Mouse (Mus musculus): Measurements from ENCODE around the gene Dcst1.
A peak's percentile ranks its signal among the peaks of the same experiment; 100 is the strongest.

The Dcst1 gene

GRCm38 (mm10) chr3:89330948-89331347, 34.1 kb downstream of the Dcst1 start:
- no peak for DNase-seq

- no peak for DNase-seq
These were observed 34.7 kb downstream of the Dcst1 start for GRCm38 (mm10) chr3:89330346-89330745.

- DNase-seq, result no peak
These were observed 36.4 kb downstream of the Dcst1 start for GRCm38 (mm10) chr3:89328623-89329022.

GRCm38 (mm10) chr3:89327371-89327870, 37.6 kb downstream of the Dcst1 start:
- DNase-seq, result no peak

- DNase-seq, result no peak
These were observed 39.2 kb downstream of the Dcst1 start for GRCm38 (mm10) chr3:89325882-89326281.

- peak; percentile 43 to 60 for DNase-seq
These were observed 42.4 kb downstream of the Dcst1 start, which contains the start of gene Efna3 for GRCm38 (mm10) chr3:89322514-89323165. Efna3 (minus strand) TSS chr3:89322965.

- no peak for DNase-seq
These were observed 42.9 kb downstream of the Dcst1 start for GRCm38 (mm10) chr3:89322131-89322500.

DNA sequence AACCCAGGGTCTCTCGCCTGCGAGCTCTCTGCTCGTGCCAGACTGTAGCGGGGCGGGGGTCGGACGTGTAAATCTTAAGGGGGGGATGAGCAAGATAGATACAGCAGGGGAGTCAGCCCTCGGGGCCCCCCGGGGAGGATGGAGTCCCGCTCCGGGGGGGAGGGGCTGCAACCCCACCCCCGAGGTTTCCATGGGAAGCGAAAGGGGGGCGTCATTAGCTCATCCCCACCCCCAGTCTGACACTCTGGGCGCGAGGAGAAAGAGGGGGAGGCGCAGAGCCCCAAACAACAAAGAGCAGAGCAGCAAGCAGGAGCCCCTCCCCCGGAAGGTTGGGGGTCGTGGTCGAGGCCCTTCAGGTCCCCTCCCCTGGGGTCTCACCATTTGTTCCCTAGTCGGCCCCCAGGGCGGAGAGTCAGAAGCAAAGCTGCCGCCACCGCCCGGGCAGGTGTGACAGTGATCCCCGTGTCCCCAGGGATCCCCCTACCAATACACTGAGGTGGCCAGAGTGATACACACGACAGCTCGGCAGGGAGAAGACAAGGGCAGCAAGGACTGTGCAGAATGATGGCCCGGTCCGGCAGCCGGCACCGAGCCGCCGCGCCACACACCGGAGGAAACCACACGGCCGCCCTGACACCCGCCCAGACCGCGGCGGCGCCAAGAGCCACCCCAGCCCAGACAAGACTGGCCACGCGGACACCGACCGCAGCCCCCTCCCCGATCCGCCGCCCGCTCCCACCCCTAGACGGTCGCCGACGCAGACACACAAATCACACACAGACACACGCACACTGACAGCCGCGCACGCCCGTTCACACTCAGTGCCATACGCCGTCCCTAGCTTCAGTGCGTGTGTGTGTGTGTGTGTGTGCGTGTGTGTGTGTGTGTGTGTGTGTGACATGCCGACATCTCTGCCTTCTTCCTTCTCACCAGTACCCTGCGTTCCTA, 43.6 kb downstream of the Dcst1 start:
- peak in 1 of 2 experiments; percentile 37 for DNase-seq

GRCm38 (mm10) chr3:89320581-89321182, 44.4 kb downstream of the Dcst1 start:
- DNase-seq, result peak in 1 of 2 experiments; percentile 29

DNA sequence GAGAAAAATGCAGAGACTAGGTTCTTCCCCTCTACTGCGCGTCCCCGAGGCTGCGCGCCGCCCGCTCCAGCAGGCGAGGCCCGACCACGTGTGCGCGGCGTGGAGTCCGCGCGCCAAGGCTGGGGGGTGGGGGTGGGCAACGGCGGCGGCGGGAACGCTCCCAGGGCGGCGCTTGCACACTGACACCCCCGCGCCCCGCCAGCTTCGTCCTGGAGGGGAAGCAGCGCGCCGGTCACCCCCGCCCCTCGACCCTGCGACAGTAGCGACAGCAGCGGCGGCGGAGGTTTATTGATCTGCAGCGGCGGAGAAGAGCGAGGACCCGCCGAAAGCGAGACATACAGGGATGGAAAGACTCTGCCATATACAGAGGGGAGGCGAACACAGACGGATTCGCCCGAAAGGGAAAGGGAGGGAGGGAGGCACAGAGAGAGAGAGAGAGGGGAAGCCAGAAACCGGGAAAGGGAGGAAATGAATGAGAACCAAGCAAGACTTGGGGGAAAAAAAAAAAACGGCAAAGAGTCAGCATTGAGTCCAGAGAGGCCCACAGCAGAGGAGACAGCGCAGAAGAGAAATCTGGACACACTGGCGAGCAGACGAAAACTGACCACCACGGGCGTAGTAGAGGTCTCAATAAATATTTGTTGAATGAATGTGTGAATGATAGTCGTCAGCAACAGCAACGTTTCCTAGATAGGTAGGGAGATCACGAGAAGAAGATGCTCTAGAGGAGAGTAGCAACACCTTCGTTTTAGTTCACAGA, 45.3 kb downstream of the Dcst1 start:
- DNase-seq, result no peak

DNA sequence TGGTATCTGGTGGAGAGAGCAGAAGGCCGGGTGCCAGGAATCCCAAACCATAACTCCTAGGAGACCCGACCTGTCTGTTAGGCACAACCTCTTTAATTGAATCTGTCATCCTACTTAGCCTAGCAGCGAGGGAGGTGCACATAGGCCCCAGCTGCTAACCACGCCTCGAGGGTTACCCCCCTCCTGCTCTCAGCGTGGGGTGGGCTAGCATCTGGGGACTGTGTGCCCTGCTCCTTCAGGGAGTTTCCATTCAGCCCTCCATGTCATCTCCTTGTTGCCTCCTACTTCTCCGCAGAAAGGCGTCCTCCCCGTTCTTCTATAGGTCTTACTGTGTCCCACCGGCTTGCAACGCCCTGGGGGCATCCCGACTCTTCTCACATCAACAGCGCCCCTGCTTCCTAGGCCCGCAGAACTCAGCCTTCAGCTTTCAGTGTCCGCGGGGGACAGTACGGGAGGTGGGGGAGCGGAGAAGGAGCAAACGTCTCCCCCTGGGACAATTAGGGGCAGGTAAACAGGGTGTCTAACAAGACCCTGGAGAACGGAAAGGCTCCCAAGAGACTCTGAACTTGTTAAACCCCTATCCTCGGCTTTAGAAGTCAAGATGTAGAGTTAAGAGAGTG, 46.0 kb downstream of the Dcst1 start:
- DNase-seq, result no peak

GRCm38 (mm10) chr3:89318316-89318715, 46.7 kb downstream of the Dcst1 start:
- DNase-seq, result no peak

- no peak for DNase-seq
These were observed 47.8 kb downstream of the Dcst1 start for GRCm38 (mm10) chr3:89317246-89317645.

DNA sequence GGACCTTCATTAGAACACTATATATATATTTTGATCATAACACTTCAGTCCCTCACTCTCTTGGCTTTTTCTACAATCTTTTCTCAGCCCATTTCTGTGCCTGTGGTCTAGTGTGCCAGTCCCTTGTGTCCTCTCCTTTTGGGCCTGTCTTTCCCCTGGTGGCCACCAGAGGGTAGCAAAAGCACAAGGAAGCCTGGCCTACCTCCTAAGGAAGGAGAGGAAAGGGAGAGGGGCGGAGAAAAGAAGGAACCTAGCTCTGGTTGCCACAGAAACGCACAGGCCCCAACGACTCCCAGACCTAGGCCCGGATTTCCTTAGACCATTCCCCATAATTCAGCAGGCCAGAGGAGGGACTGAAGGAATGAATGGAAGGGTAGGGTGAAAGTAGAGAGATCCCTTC, 48.2 kb downstream of the Dcst1 start:
- peak; percentile 88 to 92 for DNase-seq

DNA sequence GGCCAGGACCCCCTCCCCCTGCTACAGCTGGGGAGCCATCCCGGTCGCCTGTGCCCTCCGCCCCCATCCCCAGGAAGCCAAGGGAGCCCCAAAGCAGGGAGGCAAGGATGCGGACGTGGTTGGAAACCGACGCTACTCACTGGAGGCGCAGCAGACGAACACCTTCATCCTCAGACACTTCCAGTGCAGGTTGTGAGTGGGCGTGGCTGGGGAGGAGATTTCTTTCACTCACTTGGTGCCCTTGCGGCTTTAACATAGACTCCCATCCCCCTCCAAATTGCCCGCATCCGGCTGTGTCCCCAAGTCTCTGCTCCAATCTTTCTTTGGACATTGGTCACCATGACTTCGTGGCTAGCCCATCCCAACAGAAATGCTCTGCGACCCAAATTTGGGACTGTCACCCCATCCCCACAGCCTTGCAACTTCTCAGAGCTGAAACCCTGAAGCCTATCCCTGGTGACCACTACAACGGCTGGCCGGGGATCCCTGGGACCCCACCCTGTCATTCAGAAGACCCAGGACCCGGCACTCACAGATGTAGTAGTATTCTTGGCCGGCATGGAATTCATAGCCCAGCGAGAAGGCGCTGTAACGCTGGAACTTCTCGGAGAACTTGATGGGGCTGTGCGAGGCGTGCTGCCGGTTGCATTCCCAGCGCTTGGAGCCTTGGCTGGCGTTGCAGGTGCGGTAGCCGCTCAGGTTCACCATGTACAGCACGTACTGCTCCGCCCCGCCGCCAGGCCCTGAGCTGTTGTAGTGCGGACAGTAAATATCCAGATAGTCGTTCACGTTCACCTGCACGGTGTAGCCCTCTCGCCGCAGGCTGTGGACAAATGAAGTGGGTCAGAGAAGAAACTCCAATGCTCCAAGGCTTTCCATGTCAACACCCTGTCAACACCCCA, 48.9 kb downstream of the Dcst1 start:
- DNase-seq, result peak in 1 of 2 experiments; percentile 29

DNA sequence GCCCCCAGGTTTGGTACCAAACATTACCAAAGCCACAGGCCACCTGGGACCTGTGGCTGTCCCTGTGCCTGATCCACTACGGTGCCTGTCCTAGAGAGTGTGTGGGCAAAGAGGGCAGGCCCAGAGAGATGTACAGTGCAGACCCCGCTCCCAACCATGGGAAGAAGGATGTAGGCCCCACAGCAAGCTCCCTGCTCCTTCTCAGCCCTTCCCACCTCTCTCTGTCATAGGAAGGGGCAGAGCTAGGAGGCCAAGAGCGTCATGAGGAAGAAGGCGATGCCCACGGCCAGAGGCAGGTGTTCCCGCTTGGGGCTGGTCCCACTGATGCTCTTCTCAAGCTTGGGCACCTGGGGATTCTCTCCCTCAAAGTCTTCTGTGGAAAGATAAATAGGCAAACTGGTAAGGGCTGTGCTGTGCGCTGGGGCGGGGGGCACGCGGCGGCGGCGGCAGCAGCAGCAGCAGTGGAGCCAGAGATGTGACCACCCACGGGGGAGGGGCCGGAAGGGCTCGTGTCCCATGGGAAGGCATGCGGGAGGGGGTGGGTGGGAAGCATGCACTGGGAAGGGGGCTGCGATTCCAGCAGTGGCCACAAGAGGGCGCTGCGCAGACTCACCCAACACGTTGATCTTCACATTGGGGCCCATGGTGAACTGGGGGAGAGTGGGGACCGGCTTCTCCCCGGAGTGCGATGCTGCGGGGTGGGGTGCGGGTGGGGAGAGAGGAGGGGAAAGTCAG, 49.7 kb downstream of the Dcst1 start:
- peak; percentile 64 to 81 for DNase-seq

DNA sequence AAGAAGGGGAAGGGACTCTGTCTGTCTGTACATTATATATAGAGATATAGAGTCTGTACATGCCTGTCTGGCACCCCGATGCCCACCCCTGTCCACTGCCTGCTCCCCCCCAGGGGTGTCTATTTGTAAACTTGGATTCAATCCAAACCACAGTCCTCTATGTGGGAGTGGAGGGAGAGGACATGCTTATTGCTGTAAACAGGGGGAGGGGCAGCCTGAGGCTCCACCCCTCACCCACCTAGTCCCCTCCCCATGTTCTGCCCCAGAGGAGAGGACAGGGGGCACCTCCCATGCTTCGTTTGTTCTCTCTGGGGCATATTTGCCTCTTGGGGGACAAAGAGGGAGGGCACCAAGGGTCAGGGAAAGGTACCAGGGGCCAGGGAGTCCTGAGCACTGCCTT, 50.3 kb downstream of the Dcst1 start:
- DNase-seq, result no peak

GRCm38 (mm10) chr3:89314340-89314739, 50.7 kb downstream of the Dcst1 start:
- DNase-seq, result no peak

- peak; percentile 69 to 70 for DNase-seq
These were observed 57.0 kb downstream of the Dcst1 start for GRCm38 (mm10) chr3:89308089-89308488.
